Mouse (Mus musculus) embryonic facial prominence, embryonic 11.5 days (tissue): ENCODE data around the gene Dynlt1b. TPM values are rescaled to one million over a fixed set of nuclear protein-coding genes. Genes with fewer than 3 reads are reported as not detected.
"Not testable (repeated sequence)": the region's sequence is repeated elsewhere in the genome, so short reads cannot be mapped to it uniquely, and the experiment has no call there.

ENCODE experiments used
- ATAC-seq: fragments of 200-750 bp; cut with Nextera tagmentation; replicated peaks from 2 replicates; pipeline ENCODE4 v1.8.0; 2017; ENCODE audit warnings: low read depth; ENCODE audit not compliant: insufficient number of reproducible peaks, low FRiP score, low TSS enrichment
- DNase-seq: peaks from one replicate; pipeline ENCODE4 v3.0.0-alpha.2; 2015; ENCODE audit warnings: low spot score
- H3K27ac ChIP-seq: fragments of 300-500 bp; sonication (generic); replicated peaks from 2 replicates; pipeline ENCODE4 v1.5.1; 2014; ENCODE audit warnings: mild to moderate bottlenecking, low read depth, low read length, control low read depth
- H3K27me3 ChIP-seq: fragments of 300-500 bp; sonication (generic); 2 replicates; pipeline ENCODE4 v1.6.1; 2014; ENCODE audit warnings: mild to moderate bottlenecking, low read length, moderate library complexity, mixed read lengths; ENCODE audit not compliant: control insufficient read depth, insufficient read depth
- H3K36me3 ChIP-seq: fragments of 300-500 bp; sonication (generic); replicated peaks from 2 replicates; pipeline ENCODE4 v1.6.1; 2014; ENCODE audit warnings: low read depth, mild to moderate bottlenecking, low read length, moderate library complexity, mixed read lengths; ENCODE audit not compliant: control insufficient read depth, insufficient read depth
- H3K4me1 ChIP-seq: fragments of 300-500 bp; sonication (generic); 2 replicates; pipeline ENCODE4 v1.6.1; 2014; ENCODE audit warnings: low read length, mixed read lengths; ENCODE audit not compliant: control insufficient read depth, insufficient read depth
- H3K4me2 ChIP-seq: fragments of 300-500 bp; sonication (generic); 2 replicates; pipeline ENCODE4 v1.6.1; 2014; ENCODE audit warnings: low read depth, mild to moderate bottlenecking, control low read depth, low read length, moderate library complexity
- H3K4me3 ChIP-seq: fragments of 300-500 bp; sonication (generic); 2 replicates; pipeline ENCODE4 v1.5.1; 2014; ENCODE audit warnings: low read depth, low read length, control low read depth
- H3K9ac ChIP-seq: fragments of 300-500 bp; sonication (generic); replicated peaks from 2 replicates; pipeline ENCODE4 v1.6.1; 2014; ENCODE audit warnings: mild to moderate bottlenecking, control low read depth, low read length
- H3K9me3 ChIP-seq: fragments of 300-500 bp; sonication (generic); replicated peaks from 2 replicates; pipeline ENCODE4 v1.6.1; 2016; ENCODE audit warnings: mild to moderate bottlenecking, low read length, inconsistent platforms, mixed read lengths; ENCODE audit not compliant: control insufficient read depth
- WGBS: fragments of 180-500 bp; shearing (Covaris S2); extraction: QIAGEN DNeasy Blood & Tissue Kit; methylation state at CpG from one replicate; pipeline ENCODE4 v1.1.7; 2014; 5-methylcytosine and 5-hydroxymethylcytosine counted together
- polyA plus RNA-seq: library from polyadenylated mRNA; unstranded; fragments of >200 nt; fragmentation: Nextera tagmentation; extraction: Ambion mirVana; gene quantifications from 2 replicates; pipeline ENCODE4 v1.2.1, GENCODE M21; 2014

Dynlt1b gene
- polyA plus RNA-seq, 1 experiment from 2014 or later, result 546 TPM

DNA sequence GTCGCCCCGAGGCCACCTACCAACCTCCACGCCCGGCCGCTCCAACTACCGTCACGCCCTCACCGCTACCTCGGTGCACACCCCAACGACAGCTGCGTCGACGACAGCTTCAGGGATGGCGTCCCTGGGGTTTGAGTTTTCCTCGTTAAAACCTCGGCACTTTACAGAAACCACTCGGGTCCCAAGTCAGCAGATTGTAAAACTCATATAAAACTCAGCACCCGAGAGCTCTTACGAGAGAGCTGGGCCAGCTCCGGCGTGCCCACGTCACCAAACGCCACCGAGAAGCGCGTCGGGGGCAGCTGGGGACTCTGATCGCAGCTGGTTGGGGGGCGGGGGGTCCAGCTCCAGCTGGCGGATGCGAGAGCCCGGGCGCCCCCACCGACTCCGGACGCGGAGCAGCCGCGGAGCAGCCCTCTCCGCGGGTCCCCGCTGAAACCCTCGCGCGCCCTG lies 46.6 kb downstream of the Dynlt1b start:
- H3K36me3 ChIP-seq, H3K9me3 ChIP-seq, H3K4me1 ChIP-seq, H3K27ac ChIP-seq, H3K27me3 ChIP-seq: not testable (repeated sequence)
- WGBS, result under 1% methylated on average over 45 of the region's 45 CpGs
- Histone ChIP-seq H3K4me3 (peak overlapping the region; percentile 79), H3K9ac (peak overlapping the region; percentile 90), H3K4me2 (peak overlapping the region; percentile 90)
- DNase-seq (peak; percentile 70), ATAC-seq (peak; percentile 66)

DNA sequence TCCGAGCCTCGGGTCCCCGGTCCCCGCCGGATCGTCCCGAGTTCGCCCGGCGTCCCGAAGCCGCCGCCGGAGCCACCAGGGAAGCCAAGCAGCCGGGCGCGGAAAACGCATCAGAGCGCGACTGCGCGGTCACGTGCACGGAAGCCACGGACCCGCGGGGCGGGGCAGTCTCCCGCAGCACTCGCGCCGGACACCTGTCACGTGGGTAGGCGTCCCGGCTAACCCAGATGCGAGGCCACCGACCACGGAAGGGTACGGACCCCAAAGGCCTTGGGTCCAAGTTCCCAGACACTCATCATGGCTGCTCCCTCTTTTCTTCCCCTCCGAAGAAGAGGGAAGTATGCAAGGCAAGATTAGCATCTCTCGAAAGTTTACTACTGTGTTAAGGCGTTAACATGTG lies 47.1 kb downstream of the Dynlt1b start:
- peak overlapping the region; percentile 90 for H3K4me2 ChIP-seq
- peak; percentile 70 for DNase-seq
- peak; percentile 54 for ATAC-seq
- peak overlapping the region; percentile 79 for H3K4me3 ChIP-seq
- not testable (repeated sequence) for H3K9me3 ChIP-seq, H3K36me3 ChIP-seq, H3K4me1 ChIP-seq, H3K27ac ChIP-seq, H3K27me3 ChIP-seq
- 1% methylated on average over 34 of the region's 42 CpGs for WGBS
- peak overlapping the region; percentile 90 for H3K9ac ChIP-seq

DNA sequence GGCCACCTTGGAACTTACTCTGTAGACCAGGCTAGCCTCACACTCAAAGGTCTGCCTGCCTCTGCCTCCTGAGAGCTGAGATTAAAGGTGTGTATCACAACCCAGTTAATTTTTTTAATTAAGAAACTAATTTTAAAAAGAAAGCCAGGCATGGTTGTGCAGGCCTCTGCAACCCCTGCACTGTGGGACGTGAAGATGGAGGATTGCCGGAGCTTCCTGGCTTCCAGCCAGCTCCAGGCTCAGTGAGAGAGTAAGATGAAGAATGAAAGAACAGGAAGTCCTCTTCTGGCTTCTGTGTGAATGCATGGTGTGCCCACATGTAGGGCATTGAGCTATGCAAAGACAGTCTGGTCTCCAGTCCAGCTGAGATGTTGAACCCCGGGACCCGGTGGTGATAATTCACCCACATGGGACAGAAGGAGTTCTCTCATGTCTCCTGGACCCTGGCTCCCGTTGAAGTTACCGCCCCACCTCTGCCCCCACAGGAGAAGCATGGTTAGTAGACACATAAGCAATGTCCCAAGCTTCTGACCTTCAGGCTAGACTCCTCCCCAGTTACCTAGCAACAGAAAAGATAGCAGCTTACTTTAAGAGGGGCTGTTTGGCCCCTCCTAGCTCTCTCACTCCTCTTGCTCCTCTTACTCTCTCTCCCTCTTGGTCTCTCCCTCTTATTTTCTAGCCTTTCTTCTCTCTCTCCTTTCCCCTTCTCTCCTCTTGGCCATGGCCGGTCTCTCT lies 51.1 kb downstream of the Dynlt1b start:
- not testable (repeated sequence) for H3K4me1 ChIP-seq, H3K9me3 ChIP-seq, ATAC-seq, H3K36me3 ChIP-seq, H3K4me3 ChIP-seq, DNase-seq, H3K4me2 ChIP-seq, H3K27me3 ChIP-seq, H3K27ac ChIP-seq, H3K9ac ChIP-seq
- WGBS, result 82% methylated on average over 4 of the region's 7 CpGs

DNA sequence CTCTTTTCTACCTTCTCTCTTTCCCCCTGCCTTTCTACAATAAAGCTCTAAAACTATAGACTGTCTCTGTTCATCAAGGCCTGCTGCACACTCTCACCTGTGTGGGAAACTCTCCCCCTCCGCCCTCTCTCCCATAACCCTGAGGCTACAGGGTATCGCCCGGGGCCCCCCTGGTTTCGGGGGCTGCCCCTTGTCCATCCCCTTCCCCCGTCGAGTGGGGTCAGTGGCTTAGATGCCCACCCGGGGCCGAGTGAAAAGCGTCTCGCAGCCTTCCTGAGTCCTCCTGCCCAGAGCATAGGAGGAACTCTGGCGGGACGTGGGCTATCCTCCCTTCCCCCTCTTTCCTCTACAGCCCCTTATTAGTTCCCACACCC lies 51.7 kb downstream of the Dynlt1b start:
- ATAC-seq, H3K27me3 ChIP-seq, H3K4me1 ChIP-seq, H3K27ac ChIP-seq, H3K4me3 ChIP-seq, H3K9ac ChIP-seq, DNase-seq, H3K4me2 ChIP-seq, H3K9me3 ChIP-seq, H3K36me3 ChIP-seq: not testable (repeated sequence)
- WGBS, result 83% methylated on average over 12 of the region's 12 CpGs

DNA sequence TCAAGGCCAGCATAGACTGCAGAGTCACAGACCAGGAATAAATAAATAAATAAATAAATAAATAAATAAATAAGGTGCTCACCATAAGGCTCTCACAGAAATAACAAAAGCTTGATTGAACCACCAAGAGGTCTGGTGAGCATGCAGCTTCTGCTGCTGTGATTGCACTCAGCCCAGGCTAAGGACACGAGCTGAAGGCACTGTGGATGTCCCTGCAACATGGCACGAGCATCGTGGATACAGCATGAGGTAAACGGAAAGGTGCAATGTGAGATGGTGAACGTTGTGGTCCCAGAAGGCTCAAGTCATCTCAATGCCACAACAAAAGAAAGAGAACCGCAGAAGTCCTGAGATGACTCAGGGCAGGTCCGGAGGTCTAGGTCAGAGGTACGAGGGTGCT lies 52.3 kb downstream of the Dynlt1b start:
- not testable (repeated sequence) for H3K27me3 ChIP-seq, H3K9ac ChIP-seq, H3K27ac ChIP-seq, H3K9me3 ChIP-seq, H3K4me1 ChIP-seq, DNase-seq, H3K4me2 ChIP-seq, H3K36me3 ChIP-seq, H3K4me3 ChIP-seq, ATAC-seq
- 87% methylated on average over 6 of the region's 8 CpGs for WGBS

Other genes with a start within 250 kb of the Dynlt1b start
- 21.2 and 23.4 TPM in 2 replicates for gene Tmem181a, start 173.3 kb upstream of the Dynlt1b start, polyA plus RNA-seq
- gene Dynlt1a, start 112.6 kb upstream of the Dynlt1b start, polyA plus RNA-seq, result 25.3 and 27.0 TPM in 2 replicates
- gene Dynlt1c, start 171.6 kb downstream of the Dynlt1b start, polyA plus RNA-seq, result 21.7 and 23.1 TPM in 2 replicates
- 308 and 333 TPM in 2 replicates for gene Dynlt1f, start 225.8 kb downstream of the Dynlt1b start, polyA plus RNA-seq
- gene Sytl3, start 229.0 kb downstream of the Dynlt1b start, polyA plus RNA-seq, result 0.25 TPM in 1 of 2 replicates, not detected in the other